In the genomic region with DNA sequence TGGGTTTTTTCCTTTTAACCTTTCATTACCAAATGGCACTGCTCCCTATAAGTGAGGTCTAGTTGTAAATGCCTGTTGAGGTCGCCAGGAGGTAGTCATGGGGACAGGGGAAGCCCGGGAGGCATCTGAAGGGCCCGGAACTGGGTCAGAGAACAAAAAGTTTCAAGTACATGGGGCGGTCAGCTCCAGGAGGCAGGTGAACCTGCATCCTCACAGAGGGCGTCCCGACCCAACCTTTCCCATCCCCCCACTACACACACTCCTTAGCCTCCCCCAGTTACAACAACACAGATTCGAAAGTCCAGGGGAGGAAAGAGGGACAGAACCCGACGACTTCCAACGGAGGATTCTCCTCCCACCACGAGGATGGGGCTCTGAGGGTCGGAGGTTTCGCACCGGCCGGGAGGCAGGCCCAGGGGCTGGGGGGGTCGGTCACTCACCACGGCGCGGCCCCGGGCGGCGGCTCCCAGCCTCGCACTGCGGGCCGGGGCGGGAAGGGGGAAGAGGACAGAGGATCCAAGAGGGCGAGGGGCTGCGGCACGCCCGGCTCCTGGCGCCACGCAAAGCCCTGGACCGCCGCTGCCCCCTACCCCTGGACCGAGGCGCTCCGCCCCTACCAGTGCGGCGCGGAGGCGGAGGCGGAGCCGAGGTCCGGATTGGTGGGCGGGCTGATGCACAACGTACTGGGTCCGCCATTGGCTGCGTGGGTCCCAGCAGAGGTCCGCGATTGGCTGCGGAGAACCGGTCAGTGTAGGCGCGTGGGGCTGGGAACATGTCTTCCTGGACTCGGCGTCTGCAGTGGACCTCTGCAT, we compare ENCODE assay signal across 8 mouse cellular contexts. TPM values are rescaled to one million over a fixed set of nuclear protein-coding genes. Genes with fewer than 3 reads are reported as not detected.
A peak's percentile ranks its signal among the peaks of the same experiment; 100 is the strongest.
DNase-seq lines count a peak whose midpoint lies in the region; ATAC-seq and TF ChIP-seq lines count a peak whose summit lies in the region.

No protein-coding gene starts in this region.

- H3K27me3 ChIP-seq in C2C12 (ENCODE audit: control insufficient read depth, insufficient read depth, insufficient read length) = peaks cover 2% of the 10 kb centered on the region
- H3K27me3 ChIP-seq in erythroblast, embryonic 14.5 days (ENCODE audit: control insufficient read depth) = no peaks in the 10 kb centered on the region
- no peaks in the 10 kb centered on the region for H3K27me3 ChIP-seq in heart, embryonic 11.5 days (ENCODE audit: control insufficient read depth, insufficient read depth, low read length)
- no peaks in the 10 kb centered on the region for H3K27me3 ChIP-seq in kidney, embryonic 15.5 days
- H3K27me3 ChIP-seq in limb, embryonic 15.5 days = no peaks in the 10 kb centered on the region
- H3K27me3 ChIP-seq in midbrain, postnatal 0 days (ENCODE audit: insufficient read depth, low read length) = no peaks in the 10 kb centered on the region

- peak overlapping the region; percentile 91 for H3K4me2 ChIP-seq in heart, embryonic 11.5 days
- H3K4me2 ChIP-seq in kidney, embryonic 15.5 days = peak overlapping the region; percentile 74
- peak overlapping the region; percentile 67 for H3K4me2 ChIP-seq in limb, embryonic 15.5 days
- peak overlapping the region; percentile 84 for H3K4me2 ChIP-seq in midbrain, postnatal 0 days (ENCODE audit: low read depth, low read length, poor library complexity, severe bottlenecking)

- no peaks in the 10 kb centered on the region; the same call in 1 of the 2 replicates for H3K9me3 ChIP-seq in erythroblast, embryonic 14.5 days (ENCODE audit: control insufficient read depth, low read length)
- H3K9me3 ChIP-seq in heart, embryonic 11.5 days (replicated peaks; ENCODE audit: control insufficient read depth, low read length) = no peaks in the 10 kb centered on the region
- no peaks in the 10 kb centered on the region for H3K9me3 ChIP-seq in kidney, embryonic 15.5 days (replicated peaks)
- H3K9me3 ChIP-seq in limb, embryonic 15.5 days = no peaks in the 10 kb centered on the region
- no peaks in the 10 kb centered on the region for H3K9me3 ChIP-seq in midbrain, postnatal 0 days (ENCODE audit: low read length)

- peak overlapping the region; percentile 89 for H3K9ac ChIP-seq in heart, embryonic 11.5 days (ENCODE audit: low read depth, low read length)
- H3K9ac ChIP-seq in kidney, embryonic 15.5 days = peak overlapping the region; percentile 76
- H3K9ac ChIP-seq in limb, embryonic 15.5 days = peak overlapping the region; percentile 89
- H3K9ac ChIP-seq in midbrain, postnatal 0 days (replicated peaks; ENCODE audit: low read length, poor library complexity, severe bottlenecking) = peak overlapping the region; percentile 84

- peak; percentile 85 for TF ChIP-seq POLR2A in brain, embryonic 14.5 days (IDR thresholded peaks at IDR 0.05; ENCODE audit: borderline replicate concordance, extremely low read depth, insufficient read depth, insufficient read length, poor library complexity, severe bottlenecking)

- peak overlapping the region; percentile 82 for H3ac ChIP-seq in C2C12 (ENCODE audit: control insufficient read depth, insufficient read length, low read depth)

- TF ChIP-seq CTCF in C2C12 (IDR thresholded peaks at IDR 0.05; ENCODE audit: control insufficient read depth, insufficient read depth, insufficient read length) = no peak
- no peak for TF ChIP-seq CTCF in brain, embryonic 14.5 days (IDR thresholded peaks at IDR 0.05; ENCODE audit: borderline replicate concordance, extremely low read depth, insufficient read depth, insufficient read length)
- no peak; the same call in none of the 2 replicates for TF ChIP-seq CTCF in midbrain, postnatal 0 days (IDR thresholded peaks at IDR 0.05)

- under 1% methylated on average over 48 of the region's 56 CpGs for WGBS in heart, embryonic 11.5 days (ENCODE audit: insufficient replicate concordance)
- WGBS in kidney, embryonic 15.5 days = under 1% methylated on average over 56 of the region's 56 CpGs
- WGBS in limb, embryonic 15.5 days = under 1% methylated on average over 56 of the region's 56 CpGs
- under 1% methylated on average over 44 of the region's 56 CpGs for WGBS in midbrain, postnatal 0 days

- H3K4me3 ChIP-seq in C2C12 (ENCODE audit: insufficient read depth, poor library complexity, severe bottlenecking) = peak overlapping the region; percentile 71
- H3K4me3 ChIP-seq in erythroblast, embryonic 14.5 days (replicated peaks) = peak overlapping the region; percentile 81
- H3K4me3 ChIP-seq in heart, embryonic 11.5 days (ENCODE audit: low read depth, low read length) = peak overlapping the region; percentile 87
- peak overlapping the region; percentile 69 for H3K4me3 ChIP-seq in kidney, embryonic 15.5 days (replicated peaks)
- peak overlapping the region; percentile 96 for H3K4me3 ChIP-seq in limb, embryonic 15.5 days
- peak overlapping the region; percentile 93 for H3K4me3 ChIP-seq in midbrain, postnatal 0 days (ENCODE audit: low read depth, low read length)

- H3K36me3 ChIP-seq in C2C12 (ENCODE audit: control insufficient read depth, insufficient read depth) = no peaks in the 10 kb centered on the region
- H3K36me3 ChIP-seq in erythroblast, embryonic 14.5 days (ENCODE audit: control insufficient read depth) = no peaks in the 10 kb centered on the region
- H3K36me3 ChIP-seq in heart, embryonic 11.5 days (ENCODE audit: control insufficient read depth, insufficient read depth, low read length) = no peaks in the 10 kb centered on the region
- no peaks in the 10 kb centered on the region for H3K36me3 ChIP-seq in kidney, embryonic 15.5 days
- no peaks in the 10 kb centered on the region for H3K36me3 ChIP-seq in limb, embryonic 15.5 days
- no peaks in the 10 kb centered on the region for H3K36me3 ChIP-seq in midbrain, postnatal 0 days (ENCODE audit: insufficient read depth, low read length)

- peak; percentile 96 for DNase-seq in brain, embryonic 14.5 days (ENCODE audit: low read depth)
- peak; percentile 95 for DNase-seq in midbrain, postnatal 0 days (ENCODE audit: low spot score)
- DNase-seq in spleen, postnatal 10 days (ENCODE audit: low spot score in 2 of 2) = peak; percentile 76 to 90

- H3K79me3 ChIP-seq in C2C12 (ENCODE audit: low read depth) = no peaks in the 10 kb centered on the region

- H3K4me1 ChIP-seq in erythroblast, embryonic 14.5 days (ENCODE audit: control insufficient read depth) = peaks cover 16% of the 10 kb centered on the region
- H3K4me1 ChIP-seq in heart, embryonic 11.5 days (ENCODE audit: control insufficient read depth, insufficient read depth, low read length) = no peaks in the 10 kb centered on the region
- H3K4me1 ChIP-seq in kidney, embryonic 15.5 days = peaks cover 13% of the 10 kb centered on the region; the same call in 1 of the 2 replicates
- peaks cover 8% of the 10 kb centered on the region; the same call in 1 of the 2 replicates for H3K4me1 ChIP-seq in limb, embryonic 15.5 days
- no peaks in the 10 kb centered on the region for H3K4me1 ChIP-seq in midbrain, postnatal 0 days (ENCODE audit: insufficient read depth, low read length)

- H3K27ac ChIP-seq in heart, embryonic 11.5 days (ENCODE audit: low read depth, low read length) = peak overlapping the region; percentile 75
- H3K27ac ChIP-seq in kidney, embryonic 15.5 days = peak overlapping the region; percentile 88
- H3K27ac ChIP-seq in limb, embryonic 15.5 days = peak overlapping the region; percentile 76
- peak overlapping the region; percentile 62 for H3K27ac ChIP-seq in midbrain, postnatal 0 days (ENCODE audit: low read depth, low read length)

- peak; percentile 100 for ATAC-seq in heart, embryonic 11.5 days (replicated peaks; ENCODE audit: insufficient number of reproducible peaks, low FRiP score, low TSS enrichment)
- ATAC-seq in kidney, embryonic 15.5 days (replicated peaks; ENCODE audit: low FRiP score) = peak; percentile 100
- peak; percentile 100 for ATAC-seq in limb, embryonic 15.5 days (ENCODE audit: insufficient number of reproducible peaks, low FRiP score, low TSS enrichment, low read depth)
- peak; percentile 99 for ATAC-seq in midbrain, postnatal 0 days (ENCODE audit: low FRiP score)

- H3K79me2 ChIP-seq in C2C12 (ENCODE audit: control insufficient read depth, insufficient read depth) = no peaks in the 10 kb centered on the region

RNA-seq across cellular contexts. Expression of a gene that starts 7.1 kb away (rescaled TPM):
- polyA plus RNA-seq in C2C12 (2012; fragmentation: generic; extraction: Trizol) = 1.3 TPM
- polyA plus RNA-seq in brain, embryonic 14.5 days (2012; rRNA removed) = 7.4 and 11.4 TPM in 2 replicates
- polyA plus RNA-seq in erythroblast, embryonic 14.5 days (2012) = not detected in 2 replicates
- 6.5 and 6.7 TPM in 2 replicates for polyA plus RNA-seq in heart, embryonic 11.5 days (2014; fragmentation: Nextera tagmentation; extraction: Ambion mirVana)
- 18.0 and 18.3 TPM in 2 replicates for polyA plus RNA-seq in kidney, embryonic 15.5 days (2015; fragmentation: Nextera tagmentation; extraction: Ambion mirVana)
- polyA plus RNA-seq in limb, embryonic 15.5 days (2015; fragmentation: Nextera tagmentation; extraction: Ambion mirVana) = 8.3 and 8.4 TPM in 2 replicates
- total RNA-seq in midbrain, postnatal 0 days (2014; rRNA removed) = 6.9 and 9.4 TPM in 2 replicates
- 8.0 and 9.6 TPM in 2 replicates for polyA plus RNA-seq in midbrain, postnatal 0 days (2015; fragmentation: Nextera tagmentation; extraction: Ambion mirVana)

RNA-seq across cellular contexts. Expression of a gene that starts 13.6 kb away (rescaled TPM):
- polyA plus RNA-seq in C2C12 (2012; fragmentation: generic; extraction: Trizol) = 1.1 TPM
- polyA plus RNA-seq in brain, embryonic 14.5 days (2012; rRNA removed) = 13.7 and 21.9 TPM in 2 replicates
- 0.02 TPM in 1 of 2 replicates, not detected in the other for polyA plus RNA-seq in erythroblast, embryonic 14.5 days (2012)
- 0.94 and 1.8 TPM in 2 replicates for polyA plus RNA-seq in heart, embryonic 11.5 days (2014; fragmentation: Nextera tagmentation; extraction: Ambion mirVana)
- polyA plus RNA-seq in kidney, embryonic 15.5 days (2015; fragmentation: Nextera tagmentation; extraction: Ambion mirVana) = 1.9 and 2.2 TPM in 2 replicates
- 0.94 and 1.0 TPM in 2 replicates for polyA plus RNA-seq in limb, embryonic 15.5 days (2015; fragmentation: Nextera tagmentation; extraction: Ambion mirVana)
- total RNA-seq in midbrain, postnatal 0 days (2014; rRNA removed) = 27.1 and 37.2 TPM in 2 replicates
- polyA plus RNA-seq in midbrain, postnatal 0 days (2015; fragmentation: Nextera tagmentation; extraction: Ambion mirVana) = 2.8 and 4.1 TPM in 2 replicates

RNA-seq across cellular contexts. Expression of a gene that starts 19.5 kb away (rescaled TPM):
- 16.5 TPM for polyA plus RNA-seq in C2C12 (2012; fragmentation: generic; extraction: Trizol)
- polyA plus RNA-seq in brain, embryonic 14.5 days (2012; rRNA removed) = 39.5 and 47.2 TPM in 2 replicates
- polyA plus RNA-seq in erythroblast, embryonic 14.5 days (2012) = 0.66 and 0.95 TPM in 2 replicates
- polyA plus RNA-seq in heart, embryonic 11.5 days (2014; fragmentation: Nextera tagmentation; extraction: Ambion mirVana) = 3.3 TPM in 2 replicates
- polyA plus RNA-seq in kidney, embryonic 15.5 days (2015; fragmentation: Nextera tagmentation; extraction: Ambion mirVana) = 4.0 and 4.7 TPM in 2 replicates
- 3.8 and 4.6 TPM in 2 replicates for polyA plus RNA-seq in limb, embryonic 15.5 days (2015; fragmentation: Nextera tagmentation; extraction: Ambion mirVana)
- 23.1 and 31.2 TPM in 2 replicates for total RNA-seq in midbrain, postnatal 0 days (2014; rRNA removed)
- 2.9 and 3.7 TPM in 2 replicates for polyA plus RNA-seq in midbrain, postnatal 0 days (2015; fragmentation: Nextera tagmentation; extraction: Ambion mirVana)

RNA-seq across cellular contexts. Expression of a gene that starts 19.5 kb away (rescaled TPM):
- polyA plus RNA-seq in C2C12 (2012; fragmentation: generic; extraction: Trizol) = 0.49 TPM
- polyA plus RNA-seq in brain, embryonic 14.5 days (2012; rRNA removed) = 0.12 and 1.3 TPM in 2 replicates
- polyA plus RNA-seq in erythroblast, embryonic 14.5 days (2012) = 0.05 and 0.14 TPM in 2 replicates
- 0.31 TPM in 1 of 2 replicates, not detected in the other for polyA plus RNA-seq in heart, embryonic 11.5 days (2014; fragmentation: Nextera tagmentation; extraction: Ambion mirVana)
- 0.14 and 0.75 TPM in 2 replicates for polyA plus RNA-seq in kidney, embryonic 15.5 days (2015; fragmentation: Nextera tagmentation; extraction: Ambion mirVana)
- polyA plus RNA-seq in limb, embryonic 15.5 days (2015; fragmentation: Nextera tagmentation; extraction: Ambion mirVana) = 0.33 TPM in 1 of 2 replicates, not detected in the other
- total RNA-seq in midbrain, postnatal 0 days (2014; rRNA removed) = 0.82 TPM in 1 of 2 replicates, not detected in the other
- 1.4 and 1.6 TPM in 2 replicates for polyA plus RNA-seq in midbrain, postnatal 0 days (2015; fragmentation: Nextera tagmentation; extraction: Ambion mirVana)

RNA-seq across cellular contexts. Expression of a gene that starts 28.6 kb away (rescaled TPM):
- polyA plus RNA-seq in C2C12 (2012; fragmentation: generic; extraction: Trizol) = 146 TPM
- polyA plus RNA-seq in brain, embryonic 14.5 days (2012; rRNA removed) = 517 and 822 TPM in 2 replicates
- 27.8 and 29.0 TPM in 2 replicates for polyA plus RNA-seq in erythroblast, embryonic 14.5 days (2012)
- 89.5 and 99.0 TPM in 2 replicates for polyA plus RNA-seq in heart, embryonic 11.5 days (2014; fragmentation: Nextera tagmentation; extraction: Ambion mirVana)
- polyA plus RNA-seq in kidney, embryonic 15.5 days (2015; fragmentation: Nextera tagmentation; extraction: Ambion mirVana) = 144 and 157 TPM in 2 replicates
- polyA plus RNA-seq in limb, embryonic 15.5 days (2015; fragmentation: Nextera tagmentation; extraction: Ambion mirVana) = 83.4 and 94.3 TPM in 2 replicates
- total RNA-seq in midbrain, postnatal 0 days (2014; rRNA removed) = 95.1 and 115 TPM in 2 replicates
- polyA plus RNA-seq in midbrain, postnatal 0 days (2015; fragmentation: Nextera tagmentation; extraction: Ambion mirVana) = 139 and 162 TPM in 2 replicates

Comparison
In these comparisons a context has a peak if more than half of its experiments do, and no peak if none do; other contexts are left out.
1. Peak in every context shown above with its lines: DNase-seq, ATAC-seq, H3K4me3 ChIP-seq and H3K27ac ChIP-seq.